Mouse (Mus musculus): ENCODE measurements around the gene Polr3h.

DNA sequence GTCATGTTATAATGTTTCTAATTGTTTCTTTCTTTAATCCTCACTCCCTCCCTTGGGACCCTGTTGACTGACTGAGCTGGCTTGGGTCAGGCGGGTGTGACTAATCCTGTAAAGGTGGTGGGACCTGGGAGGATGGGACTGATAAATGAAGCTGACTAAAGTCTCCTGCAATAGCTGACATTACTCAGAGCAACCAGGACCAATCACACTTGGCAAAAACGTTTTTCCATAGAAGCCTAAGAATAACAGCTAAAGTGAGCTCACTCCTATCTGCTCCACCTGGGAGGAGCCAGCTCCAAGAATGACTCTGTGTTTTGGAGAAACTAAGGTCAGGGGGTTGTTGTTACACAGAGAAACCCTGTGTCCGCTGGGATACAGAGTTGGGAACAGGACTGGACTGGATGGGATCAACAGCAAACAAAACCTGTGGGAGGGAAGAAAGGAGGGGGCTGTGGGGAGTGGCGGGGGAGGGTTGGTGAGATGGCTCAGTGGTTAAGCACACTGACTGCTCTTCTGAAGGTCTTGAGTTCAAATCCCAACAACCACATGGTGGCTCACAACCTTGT, 39.0 kb upstream of the Polr3h start:
- no peak for TF ChIP-seq GATA1 (IDR thresholded peaks at IDR 0.05; ENCODE audit: low read length)
- TF ChIP-seq TAL1 (IDR thresholded peaks at IDR 0.05; ENCODE audit: low read length), result no peak
